Mouse (Mus musculus) C2C12 (cell line): ENCODE results near the gene Paqr3. TPM values are rescaled to one million over a fixed set of nuclear protein-coding genes. Genes with fewer than 3 reads are reported as not detected.

Source experiments
- H3K27me3 ChIP-seq: one replicate; pipeline ENCODE4 v1.6.1; 2011; ENCODE audit not compliant: control insufficient read depth, insufficient read depth, insufficient read length
- H3K36me3 ChIP-seq: one replicate; pipeline ENCODE4 v1.6.1; 2011; ENCODE audit not compliant: control insufficient read depth, insufficient read depth
- H3K4me3 ChIP-seq: one replicate; pipeline ENCODE4 v1.5.1; 2011; ENCODE audit warnings: mild to moderate bottlenecking, control low read depth; ENCODE audit not compliant: poor library complexity, insufficient read depth, severe bottlenecking
- H3K79me2 ChIP-seq: one replicate; pipeline ENCODE4 v1.6.1; 2011; ENCODE audit not compliant: control insufficient read depth, insufficient read depth
- H3K79me3 ChIP-seq: one replicate; pipeline ENCODE4 v1.6.1; 2011; ENCODE audit warnings: low read depth, control low read depth
- H3ac ChIP-seq: one replicate; pipeline ENCODE3; 2011; ENCODE audit warnings: low read depth; ENCODE audit not compliant: control insufficient read depth, insufficient read length
- CEBPB ChIP-seq: IDR thresholded peaks from one replicate; pipeline ENCODE4 v1.6.1; 2011; ENCODE audit warnings: low read depth, mild to moderate bottlenecking, control low read depth, moderate library complexity
- CTCF ChIP-seq: IDR thresholded peaks from one replicate; pipeline ENCODE4 v1.5.1; 2011; ENCODE audit not compliant: control insufficient read depth, insufficient read depth, insufficient read length
- FOSL1 ChIP-seq: IDR thresholded peaks from one replicate; pipeline ENCODE4 v1.8.0; 2011; ENCODE audit warnings: mild to moderate bottlenecking, low read length; ENCODE audit not compliant: poor library complexity, insufficient read depth, severe bottlenecking
- MAX ChIP-seq: IDR thresholded peaks from one replicate; pipeline ENCODE4 v1.6.1; 2011; ENCODE audit warnings: mild to moderate bottlenecking, control low read depth
- MYOD1 ChIP-seq: IDR thresholded peaks from one replicate; pipeline ENCODE4 v1.6.1; 2011; ENCODE audit warnings: low read depth; ENCODE audit not compliant: control insufficient read depth, insufficient read length
- MYOG ChIP-seq: IDR thresholded peaks from one replicate; pipeline ENCODE4 v1.6.1; 2011; ENCODE audit not compliant: control insufficient read depth, insufficient read length; ENCODE audit errors: extremely low read depth
- USF1 ChIP-seq: IDR thresholded peaks from one replicate; pipeline ENCODE4 v1.6.1; 2011; ENCODE audit warnings: low read depth, mild to moderate bottlenecking, control low read depth, moderate library complexity
- polyA plus RNA-seq: library from polyadenylated mRNA; unstranded; fragments of >200 nt; fragmentation: generic; extraction: Trizol; gene quantifications from one replicate; pipeline ENCODE4 v1.2.1, GENCODE M21; 2012; ENCODE audit warnings: missing spikeins

The Paqr3 gene
- polyA plus RNA-seq, 1 experiment: 3.6 TPM

- Histone ChIP-seq H3K4me3 (no peak overlapping the region), H3K79me2 (no peaks in the 10 kb centered on the region), H3K79me3 (no peaks in the 10 kb centered on the region), H3ac (no peak overlapping the region), H3K36me3 (peaks cover 4% of the 10 kb centered on the region), H3K27me3 (no peaks in the 10 kb centered on the region)
- TF ChIP-seq USF1: no peak
- TF ChIP-seq CEBPB: no peak
- TF ChIP-seq MYOG: no peak
- TF ChIP-seq CTCF: no peak
- TF ChIP-seq MAX: no peak
- no peak for TF ChIP-seq FOSL1
- TF ChIP-seq MYOD1: no peak
These were observed 35.2 kb downstream of the Paqr3 start for GRCm38 (mm10) chr5:97076167-97076566.

- no peak overlapping the region for H3K4me3 ChIP-seq
- H3K36me3 ChIP-seq: peaks cover 4% of the 10 kb centered on the region
- no peak for TF ChIP-seq MYOG
- no peak for TF ChIP-seq FOSL1
- H3K79me3 ChIP-seq: no peaks in the 10 kb centered on the region
- no peaks in the 10 kb centered on the region for H3K79me2 ChIP-seq
- no peaks in the 10 kb centered on the region for H3K27me3 ChIP-seq
- H3ac ChIP-seq: no peak overlapping the region
These were observed 35.8 kb downstream of the Paqr3 start for GRCm38 (mm10) chr5:97075476-97076151.

GRCm38 (mm10) chr5:97065746-97066145, 45.6 kb downstream of the Paqr3 start:
- H3K4me3 ChIP-seq: no peak overlapping the region
- H3K79me3 ChIP-seq: no peaks in the 10 kb centered on the region
- peaks cover 19% of the 10 kb centered on the region for H3K36me3 ChIP-seq
- no peak overlapping the region for H3ac ChIP-seq
- H3K27me3 ChIP-seq: no peaks in the 10 kb centered on the region
- no peaks in the 10 kb centered on the region for H3K79me2 ChIP-seq
- TF ChIP-seq CEBPB (no peak), MAX (no peak), USF1 (no peak), MYOG (no peak), CTCF (no peak), MYOD1 (no peak), FOSL1 (no peak)

- Histone ChIP-seq H3ac (no peak overlapping the region), H3K79me2 (no peaks in the 10 kb centered on the region), H3K36me3 (peaks cover 19% of the 10 kb centered on the region), H3K4me3 (no peak overlapping the region), H3K79me3 (no peaks in the 10 kb centered on the region), H3K27me3 (no peaks in the 10 kb centered on the region)
- TF ChIP-seq MYOG: no peak
- no peak for TF ChIP-seq USF1
These were observed 49.4 kb downstream of the Paqr3 start for GRCm38 (mm10) chr5:97062041-97062440.

GRCm38 (mm10) chr5:97060864-97061263, 50.5 kb downstream of the Paqr3 start:
- H3K79me2 ChIP-seq: no peaks in the 10 kb centered on the region
- no peak for TF ChIP-seq MYOD1
- TF ChIP-seq USF1: no peak
- TF ChIP-seq CTCF: no peak
- TF ChIP-seq FOSL1: no peak
- no peak for TF ChIP-seq MYOG
- TF ChIP-seq CEBPB: no peak
- no peak for TF ChIP-seq MAX
- peaks cover 23% of the 10 kb centered on the region for H3K36me3 ChIP-seq
- H3K4me3 ChIP-seq: no peak overlapping the region
- H3ac ChIP-seq: no peak overlapping the region
- H3K79me3 ChIP-seq: no peaks in the 10 kb centered on the region
- no peaks in the 10 kb centered on the region for H3K27me3 ChIP-seq

GRCm38 (mm10) chr5:97056791-97057450, 54.5 kb downstream of the Paqr3 start:
- Histone ChIP-seq H3ac (no peak overlapping the region), H3K36me3 (peaks cover 14% of the 10 kb centered on the region), H3K79me2 (no peaks in the 10 kb centered on the region), H3K27me3 (no peaks in the 10 kb centered on the region), H3K4me3 (no peak overlapping the region), H3K79me3 (no peaks in the 10 kb centered on the region)
- TF ChIP-seq USF1: no peak
- no peak for TF ChIP-seq MYOD1
- TF ChIP-seq CEBPB: no peak
- no peak for TF ChIP-seq CTCF
- no peak for TF ChIP-seq MAX
- no peak for TF ChIP-seq FOSL1
